Mouse (Mus musculus): ENCODE data around the gene Tbc1d9b.

Tbc1d9b gene

DNA sequence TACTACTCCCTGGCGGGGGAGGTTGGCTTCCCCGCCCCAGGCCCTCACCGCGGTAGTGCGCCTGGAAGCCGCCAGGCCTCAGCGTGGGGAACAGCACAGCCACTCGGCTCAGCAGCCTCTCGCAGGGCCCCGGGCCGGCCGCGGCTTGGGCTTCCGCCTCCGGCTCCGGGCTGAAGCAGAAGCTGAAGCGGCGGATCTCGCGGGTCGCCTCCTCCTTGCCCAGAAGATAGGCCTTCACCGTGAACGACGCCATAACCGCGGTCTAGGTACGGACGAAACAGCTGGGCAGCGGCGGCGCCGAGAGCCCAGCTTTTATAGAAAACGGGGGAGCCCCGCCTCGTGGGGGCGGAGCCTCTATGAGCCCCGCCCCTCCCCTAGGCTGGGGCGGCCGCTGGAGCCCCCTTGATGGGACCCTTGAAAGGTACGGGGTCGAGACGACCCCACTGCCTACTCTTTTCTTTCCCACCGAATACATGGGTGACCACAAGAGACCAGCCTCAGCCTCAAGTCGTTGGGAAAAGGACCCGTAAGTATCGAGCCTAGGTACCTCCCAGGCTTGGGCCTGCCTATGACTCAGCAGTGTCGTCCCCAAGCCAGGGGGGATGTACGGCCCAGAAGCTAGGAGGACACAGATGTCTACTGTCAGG lies 79.4 kb downstream of the Tbc1d9b start, which contains the start of the genes Sqstm1 and Mgat4b:
Gene Sqstm1 (minus strand): TSS at position 323 of the 647 bp plus-strand sequence.
Gene Mgat4b (plus strand): TSS at position 386 of the 647 bp plus-strand sequence.
- DNase-seq (ENCODE audit: low spot score in 2 of 2) = peak; percentile 72 to 82

DNA sequence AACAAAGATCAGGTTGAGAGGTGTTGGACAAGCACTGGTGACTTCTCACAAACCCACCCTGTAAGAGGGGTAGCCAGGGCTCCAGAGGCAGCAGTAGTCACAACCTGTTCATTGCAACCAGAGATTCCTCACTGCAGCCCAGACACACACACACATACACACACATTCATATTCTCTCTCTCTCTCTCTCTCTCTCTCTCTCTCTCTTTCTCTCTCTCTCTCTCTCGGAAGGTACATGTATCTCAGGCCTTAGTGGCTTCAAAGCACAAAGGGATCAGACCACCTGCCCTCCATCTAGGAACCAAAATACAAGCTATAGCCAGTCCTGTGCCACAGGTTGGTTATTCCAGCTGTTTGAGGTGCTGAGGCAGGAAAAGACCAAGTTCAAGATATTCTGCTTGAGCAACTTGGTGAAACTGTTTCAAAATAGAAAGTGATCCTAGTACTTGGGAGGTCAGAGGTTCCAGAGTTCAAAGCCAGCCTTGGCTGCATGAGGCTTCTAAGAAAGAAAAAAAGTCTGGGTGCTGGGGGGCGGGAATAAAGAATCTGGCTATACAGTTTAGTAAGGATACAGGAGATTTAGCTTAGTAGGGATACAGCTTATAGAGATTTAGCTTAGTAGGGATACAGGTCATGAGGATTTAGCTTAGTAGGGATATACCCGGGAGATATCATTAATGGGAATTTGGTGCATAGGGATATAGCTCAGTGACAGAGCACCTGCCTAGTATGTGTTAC lies 80.3 kb downstream of the Tbc1d9b start:
- no peak for DNase-seq (ENCODE audit: low spot score in 2 of 2)

DNA sequence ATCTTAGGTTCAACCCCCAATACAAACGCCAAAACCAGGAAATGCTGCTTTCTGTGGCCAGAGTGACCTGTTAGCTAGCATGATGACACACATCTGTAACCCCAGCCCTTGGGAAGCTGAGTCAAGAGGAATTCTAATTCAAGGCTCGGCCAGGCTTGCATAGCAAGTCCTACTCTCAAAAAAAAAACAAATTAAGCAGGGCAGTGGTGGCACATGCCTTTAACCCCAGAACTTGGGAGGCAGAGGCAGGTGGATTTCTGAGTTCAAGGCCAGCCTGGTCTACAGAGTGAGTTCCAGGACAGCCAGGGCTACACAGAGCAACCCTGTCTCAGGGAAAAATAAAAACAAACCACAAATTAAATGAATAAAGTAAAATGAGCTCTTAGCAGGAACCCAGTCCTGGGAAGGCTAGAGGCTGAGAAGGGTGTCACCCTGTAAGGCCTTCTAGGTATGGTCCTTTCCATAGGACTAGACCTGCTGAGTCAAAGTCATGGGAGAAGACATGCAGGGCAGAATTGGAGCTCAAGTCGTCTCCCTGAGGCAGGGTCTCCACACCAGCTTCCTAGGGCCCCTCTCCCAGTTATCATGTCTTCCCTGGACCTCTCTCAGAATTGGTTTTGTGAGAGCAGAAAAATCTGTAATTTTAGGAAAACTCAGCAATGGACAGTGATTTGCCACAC lies 81.0 kb downstream of the Tbc1d9b start:
- no peak for DNase-seq (ENCODE audit: low spot score in 2 of 2)

DNA sequence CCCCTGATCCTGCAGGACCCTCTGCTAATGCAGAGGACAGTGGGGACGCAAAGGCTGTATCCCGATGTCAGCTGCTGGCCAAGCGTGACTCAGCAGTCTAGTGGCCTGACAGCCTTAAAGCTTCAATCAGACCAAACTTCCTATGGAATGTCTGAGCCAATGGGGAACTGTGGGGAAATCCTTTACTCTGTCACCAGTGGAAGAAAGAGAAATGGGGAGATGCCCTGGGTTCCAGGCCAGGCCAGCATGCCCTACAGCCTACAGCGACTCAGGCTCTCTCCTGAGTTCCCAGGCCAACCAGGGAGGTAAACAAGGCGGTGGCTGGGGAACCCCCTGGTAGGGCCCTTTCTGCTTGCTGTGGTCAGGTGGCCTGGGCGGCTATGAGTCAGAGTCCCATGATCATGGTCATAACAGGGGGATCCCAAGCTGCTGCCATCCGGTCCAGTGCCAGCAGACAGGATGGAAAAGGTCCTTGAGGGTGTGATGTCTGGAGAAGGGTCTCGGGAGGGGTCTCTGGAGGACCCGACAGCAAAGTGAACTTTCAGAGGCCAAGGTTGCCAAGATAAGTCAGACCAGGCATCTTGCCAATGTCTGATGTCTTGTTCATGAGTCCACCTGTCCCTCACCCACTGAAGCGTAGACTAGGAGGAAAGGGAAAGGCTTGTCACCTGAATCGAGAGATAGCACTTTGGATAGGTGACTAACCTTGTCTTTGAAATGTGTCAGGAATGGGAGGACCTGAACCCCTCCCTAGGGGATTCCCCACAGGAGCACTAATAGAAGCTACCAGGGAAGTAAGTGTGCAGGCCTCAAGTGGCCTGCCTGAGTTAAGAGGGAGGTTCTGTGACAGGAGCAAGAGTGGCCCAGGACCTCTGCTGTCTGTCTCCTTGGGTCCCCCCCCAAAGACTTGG lies 81.9 kb downstream of the Tbc1d9b start:
- no peak for DNase-seq (ENCODE audit: low spot score in 2 of 2)

DNA sequence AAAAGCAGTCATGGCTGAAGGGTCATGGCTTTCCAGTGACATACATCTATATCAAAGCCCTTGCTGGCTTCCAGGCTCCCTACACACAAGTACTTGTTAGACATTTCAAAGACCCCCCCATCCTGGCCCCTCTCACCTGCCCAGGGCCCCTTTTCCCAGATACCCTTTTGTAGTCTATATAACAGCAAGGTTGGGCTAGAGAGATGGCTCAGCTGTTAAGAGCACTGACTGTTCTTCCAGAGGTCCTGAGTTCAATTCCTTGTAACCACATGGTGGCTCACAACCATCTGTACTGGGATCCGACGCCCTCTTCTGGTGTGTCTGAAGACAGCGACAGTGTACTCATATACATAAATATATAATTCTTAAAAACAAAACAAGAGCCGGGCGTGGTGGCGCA lies 83.4 kb downstream of the Tbc1d9b start:
- no peak for DNase-seq (ENCODE audit: low spot score in 2 of 2)

DNA sequence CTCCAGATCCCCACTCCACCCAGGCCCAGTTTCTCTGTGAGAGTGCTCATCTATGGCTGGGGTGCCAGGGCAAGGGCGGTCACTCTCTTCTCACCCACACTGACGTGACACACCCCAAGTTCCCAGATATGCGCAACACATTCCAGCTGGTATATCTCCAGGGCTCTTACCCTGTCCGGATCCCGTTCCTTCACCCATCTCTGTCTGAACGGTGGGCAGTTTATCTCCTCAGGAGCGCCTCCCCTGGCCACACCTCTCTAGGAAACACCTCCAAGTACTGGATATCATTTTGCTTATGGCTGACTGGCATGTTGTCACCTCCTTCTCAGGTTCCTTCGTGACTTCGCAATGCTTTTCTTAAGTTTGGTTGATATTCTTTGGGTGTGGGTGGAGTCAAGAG lies 84.4 kb downstream of the Tbc1d9b start:
- no peak for DNase-seq (ENCODE audit: low spot score in 2 of 2)

DNA sequence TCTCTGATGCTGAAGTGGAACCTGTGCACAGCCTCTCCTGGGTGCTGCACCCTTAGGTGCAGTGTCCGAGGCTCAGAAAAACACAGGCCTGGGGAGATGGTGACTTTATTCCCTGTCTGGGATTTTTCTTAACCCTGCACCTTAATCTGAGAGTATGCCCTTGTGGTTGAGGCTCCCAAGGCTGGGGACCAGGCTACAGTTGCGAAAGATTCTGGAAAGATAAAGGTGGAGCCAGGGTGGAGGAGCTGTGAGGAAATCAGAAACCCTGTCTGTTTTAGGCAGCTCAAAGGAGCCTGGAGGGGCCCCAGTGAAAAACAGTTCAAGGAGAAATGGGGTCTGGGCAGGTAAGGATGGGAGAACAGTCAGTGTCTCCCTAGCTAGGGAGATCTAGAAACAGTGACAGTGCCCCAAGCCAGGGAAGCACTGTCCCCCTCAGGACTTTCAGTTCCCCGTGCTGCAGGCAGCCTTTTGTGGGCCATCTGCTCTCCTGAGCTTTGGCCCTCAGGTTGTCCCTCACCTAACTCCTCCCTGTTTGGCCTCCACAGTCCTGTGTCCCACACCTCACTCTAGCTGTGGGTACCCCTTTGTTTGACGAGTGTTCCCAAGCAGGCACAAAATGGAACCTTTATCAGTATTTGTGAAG lies 85.6 kb downstream of the Tbc1d9b start:
- DNase-seq (ENCODE audit: low spot score in 2 of 2) = no peak

DNA sequence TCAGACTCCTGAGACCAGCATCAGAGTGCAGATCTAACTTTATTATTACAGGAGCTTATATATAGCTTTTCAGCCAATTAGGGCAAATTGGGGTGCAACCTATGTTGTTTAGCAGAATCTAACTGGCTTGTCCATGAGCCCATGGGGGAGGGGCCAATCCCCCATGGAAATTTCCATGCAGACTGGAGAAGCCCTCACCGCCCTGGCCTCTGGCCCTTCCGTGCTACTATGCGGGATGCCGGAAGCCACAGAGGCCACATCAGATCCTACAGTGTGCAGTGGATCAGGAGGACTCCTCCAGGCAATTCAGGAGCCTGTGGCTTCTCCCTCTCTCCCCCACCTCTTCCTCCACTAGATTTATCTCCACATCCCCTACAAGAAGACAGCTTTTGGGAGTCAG lies 86.6 kb downstream of the Tbc1d9b start:
- no peak for DNase-seq (ENCODE audit: low spot score in 2 of 2)

DNA sequence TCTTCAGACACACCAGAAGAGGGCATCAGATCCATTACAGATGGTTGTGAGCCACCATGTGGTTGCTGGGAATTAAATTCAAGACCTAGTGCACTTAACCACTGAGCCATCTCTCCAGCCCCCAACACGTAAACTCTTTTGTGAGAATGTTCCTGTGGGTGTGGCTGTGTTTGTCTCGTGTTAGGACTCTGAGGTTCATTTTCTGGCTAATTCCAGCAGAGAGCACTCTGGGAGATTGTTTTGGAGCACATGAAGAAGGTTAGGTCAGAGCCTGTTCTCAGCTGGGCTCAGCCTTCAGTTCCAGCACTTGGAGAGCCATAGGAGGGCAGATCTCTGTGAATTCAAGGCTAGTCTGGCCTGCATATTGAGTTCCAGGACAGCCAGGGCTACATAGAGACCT lies 88.6 kb downstream of the Tbc1d9b start:
- no peak for DNase-seq (ENCODE audit: low spot score in 2 of 2)

Measured in spleen, postnatal 14 days (tissue).